Mouse (Mus musculus): ENCODE measurements around the gene Slc13a3. TPM values are rescaled to one million over a fixed set of nuclear protein-coding genes. Genes with fewer than 3 reads are reported as not detected.

Gene Slc13a3
- not detected for polyA plus RNA-seq (2017; shearing (Covaris generic))

DNA sequence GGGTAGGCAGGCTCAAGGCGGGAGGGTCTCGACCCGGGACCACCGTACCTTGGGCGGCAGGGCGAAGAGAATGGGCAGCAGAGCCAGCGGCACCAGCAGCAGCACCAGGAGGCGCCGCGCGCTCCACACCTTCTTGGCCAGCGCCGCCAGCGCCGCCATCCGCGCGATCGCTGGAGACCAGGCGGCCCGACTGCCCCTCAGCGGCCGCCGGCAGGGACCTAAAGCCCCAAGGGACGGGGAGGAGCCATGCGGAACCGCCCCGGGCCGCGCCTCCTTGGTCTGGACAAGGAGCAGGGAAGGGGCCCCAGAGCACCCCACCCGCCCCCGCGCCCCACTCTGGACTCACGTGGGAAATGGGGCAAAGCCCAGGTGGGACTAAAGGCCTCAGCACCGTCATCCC lies at the start of gene Slc13a3:
Gene Slc13a3, minus strand, starts transcription at position 228 of the 400 bp plus-strand sequence.

DNA sequence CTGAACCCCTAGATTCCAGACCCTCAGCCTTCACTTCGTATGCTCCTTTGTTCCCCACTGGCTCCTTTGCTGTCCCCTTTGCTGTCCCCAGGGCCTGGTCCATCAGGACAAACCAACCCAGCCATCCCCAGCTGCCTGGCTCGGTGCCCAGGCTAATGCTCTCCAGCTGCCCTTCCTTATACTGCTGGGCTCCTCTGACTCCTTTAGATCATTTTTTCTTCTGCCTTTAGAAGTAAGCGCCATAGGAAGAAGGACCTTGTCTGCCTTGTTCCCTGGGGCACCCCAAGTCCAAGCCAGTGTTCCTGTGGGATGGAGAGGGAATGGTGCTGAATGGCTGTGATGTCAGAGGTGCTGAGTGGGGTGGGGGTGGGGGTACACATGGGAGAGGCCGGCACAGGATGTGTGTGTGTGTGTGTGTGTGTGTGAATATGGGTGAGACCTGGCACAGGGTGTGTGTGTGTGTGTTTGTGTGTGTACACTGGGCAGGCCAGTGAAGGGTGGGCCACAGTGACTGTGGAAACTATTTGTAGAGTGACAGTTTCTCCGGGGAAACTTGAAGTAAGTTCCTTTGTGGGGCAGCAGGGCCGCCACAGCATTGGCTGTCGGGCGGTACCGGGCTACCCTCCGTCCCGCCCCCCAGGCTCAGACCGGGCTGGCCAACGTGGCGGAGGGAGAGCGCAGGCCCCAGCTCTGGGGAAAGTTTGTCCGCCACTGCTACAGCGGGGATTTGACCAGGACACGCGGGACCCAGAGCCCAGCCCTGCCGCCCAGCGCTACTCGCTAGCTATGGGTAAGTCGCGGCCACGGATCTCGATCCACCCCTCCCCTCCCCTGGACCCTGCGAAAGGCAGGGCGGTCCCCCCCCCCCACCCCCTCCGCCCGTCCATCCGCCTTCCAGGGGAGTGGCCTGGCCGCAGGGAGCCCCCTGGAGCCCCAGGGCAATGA lies 30.5 kb upstream of the Slc13a3 start, which contains the start of gene Slc2a10:
Gene Slc2a10, plus strand, starts transcription at position 529 of the 945 bp plus-strand sequence.

DNA sequence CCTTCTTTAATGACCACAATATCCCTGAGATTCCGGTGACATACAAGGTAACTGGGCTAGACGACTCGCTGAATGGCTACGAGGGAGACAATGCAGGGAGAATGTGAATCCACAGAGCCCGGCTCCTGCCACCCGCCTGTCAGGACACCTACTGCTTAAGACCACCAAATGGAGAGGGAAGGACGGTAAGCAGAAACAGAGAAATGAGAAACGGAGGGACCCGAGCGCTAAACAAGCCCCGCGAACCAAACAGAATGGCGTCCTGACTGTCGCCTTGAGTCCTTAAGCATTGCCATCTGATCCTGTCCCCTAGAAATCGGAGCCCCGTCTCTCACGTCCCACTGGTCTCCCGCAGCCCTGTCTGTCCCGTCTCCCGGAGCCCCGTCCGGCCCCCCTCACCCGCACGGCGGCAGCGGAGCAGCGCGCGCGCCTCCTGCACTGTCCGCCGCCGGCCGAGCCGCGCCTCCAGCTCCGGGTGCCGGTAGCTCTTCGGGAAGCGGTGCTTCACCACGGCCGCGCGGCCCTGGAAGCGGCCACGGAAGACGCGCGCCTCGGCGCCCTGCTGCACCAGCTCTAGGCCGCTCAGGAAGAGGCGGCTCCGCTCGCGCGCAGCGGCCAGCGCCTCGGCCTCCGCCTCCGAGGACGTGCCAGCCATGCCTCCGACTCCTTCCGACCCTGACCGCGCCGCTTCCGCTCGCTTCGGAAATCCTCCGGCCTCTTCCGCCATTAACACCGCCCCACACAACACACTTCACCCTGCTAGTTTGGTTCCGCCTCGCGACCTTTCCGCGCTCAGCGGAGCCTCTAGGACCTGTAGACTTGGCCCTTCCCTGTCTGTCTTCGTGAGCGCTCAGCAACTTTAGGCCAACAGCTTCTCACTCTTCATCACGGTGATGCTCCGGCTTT lies 19.9 kb upstream of the Slc13a3 start, which contains the start of gene Trp53rka:
Gene Trp53rka, minus strand, starts transcription at position 677 of the 906 bp plus-strand sequence.

DNA sequence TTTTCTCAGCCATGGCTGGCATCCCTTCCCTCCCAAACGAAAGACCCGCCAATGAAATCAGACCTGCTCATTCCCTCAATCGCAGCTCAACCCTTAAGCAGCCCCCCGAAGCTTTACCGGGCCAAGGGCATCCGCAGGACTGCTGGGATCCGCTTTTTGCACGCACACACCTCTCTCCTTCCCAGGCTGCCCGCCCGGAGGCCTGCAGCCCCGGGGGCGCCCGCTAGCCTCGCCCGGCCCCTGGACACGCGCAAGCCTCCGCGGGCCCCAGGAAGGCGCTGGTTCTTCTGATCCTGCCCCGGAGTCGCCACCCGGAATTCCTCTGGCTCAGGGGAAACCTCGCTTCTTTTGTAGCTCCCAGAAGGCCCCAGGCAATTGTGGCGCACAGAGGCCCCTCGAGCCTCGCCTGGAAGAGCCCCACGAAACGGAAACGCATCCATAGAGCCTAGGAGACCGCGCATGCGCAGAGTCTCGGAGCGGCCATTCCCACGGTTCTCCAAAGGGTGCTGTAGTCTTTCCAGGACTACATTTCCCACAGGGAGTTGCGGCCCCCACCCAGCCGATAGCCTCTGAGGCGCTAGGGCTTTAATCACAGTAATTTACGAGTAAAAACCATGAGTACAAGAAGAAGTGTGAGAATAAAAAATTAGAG lies 85.1 kb downstream of the Slc13a3 start, which contains the start of gene Zfp334:
Gene Zfp334, minus strand, starts transcription at position 416 of the 652 bp plus-strand sequence.

DNA sequence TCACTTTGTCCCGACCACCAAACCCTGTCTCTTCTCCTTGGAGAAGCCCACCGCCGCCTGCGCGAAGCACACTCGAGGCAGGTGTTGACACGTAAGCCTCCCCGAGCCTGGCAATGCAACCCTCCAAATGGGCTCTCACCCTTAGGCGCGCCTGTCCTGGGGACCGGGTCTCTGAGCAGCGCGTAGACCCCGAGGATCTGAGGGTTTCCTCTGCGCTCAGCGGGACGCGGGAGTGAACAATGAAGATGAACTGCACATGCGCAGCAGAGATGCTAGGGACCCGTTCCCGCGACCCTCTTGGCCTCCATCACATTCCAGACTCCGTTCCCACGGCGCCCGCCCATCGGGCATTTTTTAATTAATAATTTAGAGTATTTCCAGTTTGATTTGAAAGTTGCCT lies 104.5 kb downstream of the Slc13a3 start, which contains the start of gene Zfp663:
Gene Zfp663, minus strand, starts transcription at position 234 of the 400 bp plus-strand sequence.

Other genes starting within 250 kb of the Slc13a3 start
- not detected for gene Cdh22, start 238.4 kb downstream of the Slc13a3 start, polyA plus RNA-seq (2017; shearing (Covaris generic))
- 39.0 TPM for gene Slc35c2, start 185.4 kb downstream of the Slc13a3 start, polyA plus RNA-seq (2017; shearing (Covaris generic))
- gene Elmo2, start 146.8 kb downstream of the Slc13a3 start, polyA plus RNA-seq (2017; shearing (Covaris generic)) = 31.8 TPM
- gene Zfp663, start 104.5 kb downstream of the Slc13a3 start, polyA plus RNA-seq (2017; shearing (Covaris generic)) = not detected
- not detected for gene Zfp334, start 85.0 kb downstream of the Slc13a3 start, polyA plus RNA-seq (2017; shearing (Covaris generic))
- gene Ocstamp, start 72.8 kb downstream of the Slc13a3 start, polyA plus RNA-seq (2017; shearing (Covaris generic)) = not detected
- 17.5 TPM for gene Trp53rka, start 20.1 kb upstream of the Slc13a3 start, polyA plus RNA-seq (2017; shearing (Covaris generic))
- gene Slc2a10, start 30.6 kb upstream of the Slc13a3 start, polyA plus RNA-seq (2017; shearing (Covaris generic)) = not detected
- 33.1 TPM for gene Eya2, start 121.8 kb upstream of the Slc13a3 start, polyA plus RNA-seq (2017; shearing (Covaris generic))